Mouse (Mus musculus) bone marrow, adult 2 months (tissue): ENCODE data around the gene Ubap1.

ENCODE experiments used
- CTCF ChIP-seq: fragments of 200-500 bp; IDR thresholded peaks from 2 replicates; pipeline ENCODE4 v1.5.1; 2011; ENCODE audit warnings: low read length, control low read depth; ENCODE audit not compliant: control insufficient read depth, insufficient read depth
- POLR2A ChIP-seq: fragments of 200-500 bp; IDR thresholded peaks from 2 replicates; pipeline ENCODE4 v1.6.1; 2011; ENCODE audit warnings: low read depth, mild to moderate bottlenecking, control low read depth, low read length, borderline replicate concordance; ENCODE audit not compliant: control insufficient read depth

GRCm38 (mm10) chr4:41331085-41331484 lies 17.7 kb upstream of the Ubap1 start:
- TF ChIP-seq CTCF (no peak), POLR2A (no peak)
